Mouse (Mus musculus) neural tube, embryonic 13.5 days (tissue): ENCODE measurements around the gene Aldh3a1. TPM values are rescaled to one million over a fixed set of nuclear protein-coding genes. Genes with fewer than 3 reads are reported as not detected.
"Not testable (repeated sequence)": the region's sequence is repeated elsewhere in the genome, so short reads cannot be mapped to it uniquely, and the experiment has no call there.

ENCODE experiments used
- ATAC-seq: fragments of 200-750 bp; cut with Nextera tagmentation; 2 replicates; pipeline ENCODE4 v1.8.0; 2017; ENCODE audit warnings: low read depth, mild to moderate bottlenecking, moderate TSS enrichment, moderate library complexity
- H3K27ac ChIP-seq: fragments of 300-500 bp; sonication (generic); replicated peaks from 2 replicates; pipeline ENCODE4 v1.5.1; 2015; ENCODE audit warnings: moderate library complexity, mild to moderate bottlenecking, inconsistent platforms
- H3K27me3 ChIP-seq: fragments of 300-500 bp; sonication (generic); 2 replicates; pipeline ENCODE4 v1.6.1; 2015; ENCODE audit warnings: mild to moderate bottlenecking, inconsistent platforms
- H3K36me3 ChIP-seq: fragments of 300-500 bp; sonication (generic); 2 replicates; pipeline ENCODE4 v1.6.1; 2015; ENCODE audit warnings: mild to moderate bottlenecking, inconsistent platforms
- H3K4me1 ChIP-seq: fragments of 300-500 bp; sonication (generic); replicated peaks from 2 replicates; pipeline ENCODE4 v1.6.1; 2015; ENCODE audit warnings: inconsistent platforms
- H3K4me2 ChIP-seq: fragments of 300-500 bp; sonication (generic); 2 replicates; pipeline ENCODE4 v1.6.1; 2015; ENCODE audit warnings: inconsistent platforms, mild to moderate bottlenecking, moderate library complexity
- H3K4me3 ChIP-seq: fragments of 300-500 bp; sonication (generic); 2 replicates; pipeline ENCODE4 v1.5.1; 2015; ENCODE audit warnings: mild to moderate bottlenecking, inconsistent platforms
- H3K9ac ChIP-seq: fragments of 300-500 bp; sonication (generic); 2 replicates; pipeline ENCODE4 v1.6.1; 2015; ENCODE audit warnings: moderate library complexity, mild to moderate bottlenecking, inconsistent platforms
- H3K9me3 ChIP-seq: fragments of 300-500 bp; sonication (generic); 2 replicates; pipeline ENCODE4 v1.6.1; 2016; ENCODE audit warnings: inconsistent platforms
- WGBS: fragments of 180-500 bp; shearing (Covaris S2); methylation state at CpG from one replicate; pipeline ENCODE4 v1.1.7; 2015; 5-methylcytosine and 5-hydroxymethylcytosine counted together
- polyA plus RNA-seq: library from polyadenylated mRNA; unstranded; fragments of >200 nt; fragmentation: Nextera tagmentation; extraction: Ambion mirVana; gene quantifications from 2 replicates; pipeline ENCODE4 v1.2.1, GENCODE M21; 2015

Gene Aldh3a1
- polyA plus RNA-seq, result not detected in 2 replicates

GRCm38 (mm10) chr11:61207487-61208246, at the start of gene Aldh3a1:
Gene Aldh3a1 (plus strand): TSS chr11:61207537.
- no peak for ATAC-seq
- Histone ChIP-seq H3K4me1 (no peaks in the 10 kb centered on the region), H3K4me2 (no peak within 1 kb of the TSS), H3K27me3 (peaks cover 6% of the 10 kb centered on the region; the same call in 1 of the 2 replicates), H3K9ac (no peak within 1 kb of the TSS), H3K36me3 (no peaks in the 10 kb centered on the region), H3K4me3 (no peak within 1 kb of the TSS), H3K27ac (no peak within 1 kb of the TSS), H3K9me3 (no peaks in the 10 kb centered on the region)
- WGBS, result 74% methylated on average over 10 of the region's 10 CpGs

GRCm38 (mm10) chr11:61158141-61158540, 49.2 kb upstream of the Aldh3a1 start:
- Histone ChIP-seq H3K36me3 (peaks cover 100% of the 10 kb centered on the region), H3K4me3 (no peak overlapping the region), H3K9me3 (no peaks in the 10 kb centered on the region), H3K27me3 (no peaks in the 10 kb centered on the region), H3K9ac (no peak overlapping the region), H3K4me2 (no peak overlapping the region), H3K27ac (no peak overlapping the region), H3K4me1 (no peaks in the 10 kb centered on the region)
- 59% methylated on average over 3 of the region's 3 CpGs for WGBS
- ATAC-seq, result no peak

GRCm38 (mm10) chr11:61159796-61160732, 47.3 kb upstream of the Aldh3a1 start:
- WGBS, result 62% methylated on average over 11 of the region's 11 CpGs
- no peak for ATAC-seq
- H3K36me3 ChIP-seq, result peaks cover 100% of the 10 kb centered on the region

GRCm38 (mm10) chr11:61161121-61161520, 46.2 kb upstream of the Aldh3a1 start:
- H3K9ac ChIP-seq, result no peak overlapping the region
- H3K27ac ChIP-seq, result no peak overlapping the region
- no peak overlapping the region for H3K4me2 ChIP-seq
- H3K36me3 ChIP-seq, result peaks cover 100% of the 10 kb centered on the region
- H3K9me3 ChIP-seq, result no peaks in the 10 kb centered on the region
- ATAC-seq, result no peak
- 94% methylated on average over 13 of the region's 13 CpGs for WGBS
- H3K4me3 ChIP-seq, result no peak overlapping the region
- H3K27me3 ChIP-seq, result no peaks in the 10 kb centered on the region
- no peaks in the 10 kb centered on the region for H3K4me1 ChIP-seq

More at GRCm38 (mm10) chr11:61159796-61160732, 47.3 kb upstream of the Aldh3a1 start:
- H3K9me3 ChIP-seq, result no peaks in the 10 kb centered on the region
- no peaks in the 10 kb centered on the region for H3K4me1 ChIP-seq
- H3K27ac ChIP-seq, result no peak overlapping the region
- H3K4me3 ChIP-seq, result no peak overlapping the region
- no peaks in the 10 kb centered on the region for H3K27me3 ChIP-seq
- H3K9ac ChIP-seq, result no peak overlapping the region
- no peak overlapping the region for H3K4me2 ChIP-seq

GRCm38 (mm10) chr11:61162776-61163175, 44.6 kb upstream of the Aldh3a1 start:
- Histone ChIP-seq H3K4me1 (0 out of 2 replicates have a peak, but pooled peaks cover 4% of the 10 kb centered on the region), H3K36me3 (peaks cover 100% of the 10 kb centered on the region), H3K9me3 (no peaks in the 10 kb centered on the region), H3K4me2 (no peak overlapping the region), H3K27ac (no peak overlapping the region), H3K4me3 (no peak overlapping the region), H3K9ac (no peak overlapping the region), H3K27me3 (no peaks in the 10 kb centered on the region)
- WGBS, result 94% methylated on average over 14 of the region's 14 CpGs
- no peak for ATAC-seq

- 92% methylated on average over 3 of the region's 3 CpGs for WGBS
- no peak for ATAC-seq
Measured at GRCm38 (mm10) chr11:61163341-61163740, 44.0 kb upstream of the Aldh3a1 start.

GRCm38 (mm10) chr11:61164366-61164765, 43.0 kb upstream of the Aldh3a1 start:
- no peak overlapping the region for H3K4me2 ChIP-seq
- no peak overlapping the region for H3K4me3 ChIP-seq
- ATAC-seq, result no peak
- 96% methylated on average over 6 of the region's 6 CpGs for WGBS
- peaks cover 90% of the 10 kb centered on the region for H3K36me3 ChIP-seq
- no peak overlapping the region for H3K9ac ChIP-seq
- peaks cover 19% of the 10 kb centered on the region for H3K4me1 ChIP-seq
- H3K27me3 ChIP-seq, result no peaks in the 10 kb centered on the region
- no peaks in the 10 kb centered on the region for H3K9me3 ChIP-seq
- H3K27ac ChIP-seq, result no peak overlapping the region

More at GRCm38 (mm10) chr11:61163341-61163740, 44.0 kb upstream of the Aldh3a1 start:
- no peak overlapping the region for H3K27ac ChIP-seq
- H3K27me3 ChIP-seq, result no peaks in the 10 kb centered on the region
- H3K36me3 ChIP-seq, result peaks cover 100% of the 10 kb centered on the region
- no peak overlapping the region for H3K9ac ChIP-seq
- H3K9me3 ChIP-seq, result no peaks in the 10 kb centered on the region
- H3K4me2 ChIP-seq, result no peak overlapping the region
- no peak overlapping the region for H3K4me3 ChIP-seq
- peaks cover 9% of the 10 kb centered on the region for H3K4me1 ChIP-seq

GRCm38 (mm10) chr11:61164881-61165280, 42.5 kb upstream of the Aldh3a1 start:
- no peaks in the 10 kb centered on the region for H3K27me3 ChIP-seq
- H3K9ac ChIP-seq, result no peak overlapping the region
- H3K9me3 ChIP-seq, result no peaks in the 10 kb centered on the region
- peaks cover 25% of the 10 kb centered on the region for H3K4me1 ChIP-seq
- ATAC-seq, result no peak
- no peak overlapping the region for H3K4me3 ChIP-seq
- no peak overlapping the region for H3K27ac ChIP-seq
- 96% methylated on average over 10 of the region's 10 CpGs for WGBS
- H3K4me2 ChIP-seq, result no peak overlapping the region
- peaks cover 85% of the 10 kb centered on the region for H3K36me3 ChIP-seq

GRCm38 (mm10) chr11:61170184-61170583, 37.2 kb upstream of the Aldh3a1 start:
- H3K4me1 ChIP-seq, result peaks cover 62% of the 10 kb centered on the region
- peak overlapping the region; percentile 76 for H3K4me2 ChIP-seq
- WGBS, result 78% methylated on average over 5 of the region's 5 CpGs

GRCm38 (mm10) chr11:61173477-61173876, 33.9 kb upstream of the Aldh3a1 start:
- WGBS, result 39% methylated on average over 15 of the region's 15 CpGs
- peak overlapping the region; percentile 76 for H3K4me2 ChIP-seq
- not testable (repeated sequence) for H3K27me3 ChIP-seq, H3K27ac ChIP-seq, H3K36me3 ChIP-seq, ATAC-seq, H3K9me3 ChIP-seq
- peak overlapping the region; percentile 100 for H3K4me3 ChIP-seq
- peaks cover 57% of the 10 kb centered on the region for H3K4me1 ChIP-seq
- H3K9ac ChIP-seq, result peak overlapping the region; percentile 100

More at GRCm38 (mm10) chr11:61170184-61170583, 37.2 kb upstream of the Aldh3a1 start:
- Histone ChIP-seq H3K9me3 (no peaks in the 10 kb centered on the region), H3K4me3 (no peak overlapping the region), H3K9ac (no peak overlapping the region), H3K27ac (no peak overlapping the region), H3K36me3 (peaks cover 32% of the 10 kb centered on the region), H3K27me3 (no peaks in the 10 kb centered on the region)
- ATAC-seq, result no peak

- peak overlapping the region; percentile 100 for H3K4me3 ChIP-seq
- peak overlapping the region; percentile 76 for H3K4me2 ChIP-seq
- peak overlapping the region; percentile 99 for H3K27ac ChIP-seq
- ATAC-seq, result peak; percentile 57
- peaks cover 49% of the 10 kb centered on the region for H3K4me1 ChIP-seq
- H3K9me3 ChIP-seq, result no peaks in the 10 kb centered on the region
- no peaks in the 10 kb centered on the region for H3K27me3 ChIP-seq
- no peaks in the 10 kb centered on the region for H3K36me3 ChIP-seq
- WGBS, result 1% methylated on average over 28 of the region's 28 CpGs
- peak overlapping the region; percentile 100 for H3K9ac ChIP-seq
Measured at GRCm38 (mm10) chr11:61174291-61174820, 33.0 kb upstream of the Aldh3a1 start.
